Mouse (Mus musculus) ovary, adult 18-20 months (tissue): ENCODE data around the gene Pfas.
"Not testable (repeated sequence)": the region's sequence is repeated elsewhere in the genome, so short reads cannot be mapped to it uniquely, and the experiment has no call there.

Experiments
- DNase-seq: peaks from one replicate; pipeline ENCODE4 v3.0.0; 2022; ENCODE audit warnings: low spot score, mixed read lengths

Pfas gene

DNA sequence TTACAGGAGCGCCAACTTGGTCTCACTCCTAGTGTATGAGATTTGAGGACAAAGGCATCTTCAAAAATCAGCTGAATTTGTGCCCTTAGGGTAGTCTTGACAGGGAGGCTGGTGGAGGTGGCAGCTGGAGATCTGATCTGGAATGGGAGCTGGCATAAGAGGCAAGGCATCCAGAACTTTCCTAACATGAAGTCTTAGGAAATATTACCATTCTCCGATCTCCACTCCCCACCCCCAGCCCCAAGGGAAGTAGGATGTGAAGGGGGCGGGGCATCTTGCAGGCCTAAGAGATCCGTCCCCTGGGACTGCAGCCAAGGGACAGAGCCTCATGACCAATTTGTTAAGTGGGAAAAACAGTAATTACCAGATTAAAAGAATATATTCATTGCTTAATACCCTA, 38.0 kb downstream of the Pfas start:
- DNase-seq: peak; percentile 42

GRCm38 (mm10) chr11:68968752-68969151, 39.5 kb downstream of the Pfas start:
- no peak for DNase-seq

- DNase-seq: peak; percentile 90
Observed at GRCm38 (mm10) chr11:68967337-68968282, 40.6 kb downstream of the Pfas start, which contains the start of gene Slc25a35. Gene Slc25a35, plus strand, starts transcription at chr11:68968131.

DNA sequence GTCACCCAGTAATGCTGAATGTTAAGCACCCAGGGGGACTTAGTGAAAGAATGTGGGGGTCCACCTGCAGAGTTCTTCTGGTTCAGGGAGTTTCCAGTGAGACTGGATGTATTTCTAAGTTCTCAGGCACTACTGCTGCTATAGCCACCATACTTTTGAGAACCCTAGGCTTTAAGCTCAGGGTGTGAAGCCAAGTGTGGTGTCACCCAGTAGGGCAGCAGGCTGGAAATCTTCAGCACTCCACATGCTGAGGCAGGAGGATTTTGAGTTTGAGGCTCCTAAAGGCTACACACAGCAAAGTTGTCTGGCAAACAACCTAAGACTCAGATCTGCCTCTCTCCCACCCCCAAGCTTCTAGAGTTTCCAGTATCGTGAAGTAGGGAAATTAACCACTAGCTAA, 41.7 kb downstream of the Pfas start:
- no peak for DNase-seq

- no peak for DNase-seq
Observed at GRCm38 (mm10) chr11:68965845-68966244, 42.4 kb downstream of the Pfas start.

DNA sequence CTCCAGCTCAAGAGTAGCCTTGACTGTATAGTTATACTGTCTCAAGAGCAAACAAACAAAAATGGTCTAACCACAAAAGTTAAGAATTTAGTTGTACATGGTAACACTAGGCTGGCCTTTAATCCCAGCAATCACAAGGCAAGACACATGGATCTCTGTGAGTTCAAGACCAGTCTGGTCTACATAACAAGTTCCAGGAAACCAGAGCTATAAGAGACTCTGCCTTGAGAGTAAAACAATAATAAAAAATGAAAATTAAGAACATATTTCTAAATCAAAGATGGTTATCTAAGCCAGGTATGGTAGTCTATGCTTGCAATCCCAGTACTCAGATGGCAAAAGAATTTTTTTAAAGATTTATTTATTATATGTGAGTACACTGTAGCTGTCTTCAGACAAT, 43.2 kb downstream of the Pfas start:
- DNase-seq: no peak

DNA sequence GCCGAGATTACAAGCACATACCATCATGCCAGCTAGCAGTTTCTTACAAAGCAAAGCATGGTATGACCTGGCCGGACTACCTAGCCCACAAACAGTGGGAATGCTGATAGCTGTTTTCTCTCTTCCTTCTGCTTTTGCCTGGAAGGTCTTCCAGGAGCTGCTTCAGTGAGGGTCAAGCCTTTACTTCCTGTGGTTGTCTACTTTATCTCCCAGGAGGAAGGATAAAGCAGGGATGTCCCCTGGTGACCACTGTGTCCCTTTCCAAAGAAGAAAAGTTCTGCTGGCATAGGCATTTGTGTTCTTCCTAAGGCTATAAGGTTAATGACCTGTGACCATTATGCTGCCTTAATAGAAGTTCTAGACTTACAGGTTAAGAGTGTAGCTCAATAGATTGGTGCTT, 44.9 kb downstream of the Pfas start:
- DNase-seq: no peak

DNA sequence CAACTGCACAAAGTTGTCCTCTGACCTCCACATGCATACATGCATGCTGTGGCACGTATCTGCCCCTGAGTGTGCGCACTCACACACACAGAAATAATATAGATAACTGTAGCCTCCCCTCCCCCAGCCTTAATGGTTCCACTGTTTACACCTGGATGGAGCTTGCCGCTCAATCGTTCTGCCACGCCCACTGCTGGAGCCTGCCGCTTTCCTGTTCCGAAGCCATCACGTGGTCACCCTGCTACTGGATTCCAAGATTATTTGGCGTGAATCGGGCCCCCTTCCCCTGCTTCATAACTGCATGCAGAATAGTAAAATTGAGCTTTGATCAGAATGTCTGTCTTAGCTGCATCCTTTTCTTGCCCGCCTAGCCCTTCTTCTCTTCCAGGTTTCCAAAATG, 46.1 kb downstream of the Pfas start:
- DNase-seq: not testable (repeated sequence)

- no peak for DNase-seq
Observed at GRCm38 (mm10) chr11:68961596-68961995, 46.7 kb downstream of the Pfas start.

- no peak for DNase-seq
Observed at GRCm38 (mm10) chr11:68957971-68958370, 50.3 kb downstream of the Pfas start.

DNA sequence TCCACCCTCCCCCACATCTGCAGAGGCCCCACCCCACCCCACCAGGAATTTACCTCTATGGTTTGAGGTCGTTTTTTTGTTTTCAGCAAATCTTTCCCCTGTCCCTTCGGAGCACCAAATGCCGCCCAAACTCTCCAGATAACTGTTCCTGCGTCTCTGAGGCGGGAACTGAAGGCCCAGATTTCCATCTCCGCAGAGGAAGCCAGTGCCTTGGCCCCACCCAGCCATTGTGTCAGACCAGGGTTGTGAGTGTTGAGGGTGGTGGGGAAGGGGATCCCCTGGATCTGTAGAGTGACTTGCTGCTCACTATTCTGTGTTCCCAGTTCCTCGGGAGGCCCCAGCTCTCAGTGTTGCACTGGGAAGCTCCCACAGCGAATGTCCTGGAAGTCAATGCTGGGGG, 51.0 kb downstream of the Pfas start, which contains the start of gene Arhgef15:
Gene Arhgef15 (minus strand): TSS at position 173 of the 400 bp plus-strand sequence.
- no peak for DNase-seq

- no peak for DNase-seq
Observed at GRCm38 (mm10) chr11:68956697-68957096, 51.6 kb downstream of the Pfas start.

- no peak for DNase-seq
Observed at GRCm38 (mm10) chr11:68956107-68956506, 52.2 kb downstream of the Pfas start.

DNA sequence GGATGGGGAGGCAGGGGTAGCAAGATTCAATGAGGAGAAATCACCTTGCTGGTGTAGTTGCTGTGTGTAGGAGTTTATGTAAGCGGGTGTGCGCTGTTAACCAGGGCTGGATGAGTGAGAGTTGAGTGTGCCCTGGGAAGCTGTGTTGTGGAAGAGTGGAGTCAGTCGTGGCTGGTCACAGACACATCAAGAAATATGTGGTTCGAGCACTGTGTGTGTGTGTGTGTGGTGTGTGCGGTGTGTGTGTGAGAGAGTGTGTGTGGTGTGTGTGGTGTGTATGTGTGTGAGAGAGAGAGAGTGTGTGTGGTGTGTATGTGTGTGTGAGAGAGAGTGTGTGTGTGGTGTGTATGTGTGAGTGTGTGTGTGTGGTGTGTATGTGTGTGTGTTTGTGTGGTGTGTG, 52.8 kb downstream of the Pfas start:
- DNase-seq: no peak

DNA sequence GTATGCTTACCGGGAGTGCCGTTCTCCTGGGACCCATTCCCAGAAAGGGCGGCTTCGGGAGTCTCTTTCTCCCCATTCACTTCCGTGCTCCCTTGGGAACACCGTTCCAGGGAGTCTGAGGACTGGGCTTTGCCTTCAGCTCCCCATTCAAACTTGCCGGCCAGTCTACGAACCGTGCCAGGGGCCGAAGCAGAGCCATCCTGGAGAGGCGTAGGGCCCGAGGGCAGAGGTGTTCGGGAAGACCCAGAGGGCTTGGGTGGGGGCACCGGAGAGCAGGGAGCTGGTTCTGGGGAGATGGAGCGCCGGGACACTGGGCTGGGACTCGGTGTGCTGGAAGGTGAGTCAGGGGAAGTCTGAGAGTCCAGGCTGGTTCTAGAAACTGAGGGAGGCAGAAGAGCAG, 53.9 kb downstream of the Pfas start:
- no peak for DNase-seq

GRCm38 (mm10) chr11:68953903-68954302, 54.4 kb downstream of the Pfas start:
- DNase-seq: no peak

DNA sequence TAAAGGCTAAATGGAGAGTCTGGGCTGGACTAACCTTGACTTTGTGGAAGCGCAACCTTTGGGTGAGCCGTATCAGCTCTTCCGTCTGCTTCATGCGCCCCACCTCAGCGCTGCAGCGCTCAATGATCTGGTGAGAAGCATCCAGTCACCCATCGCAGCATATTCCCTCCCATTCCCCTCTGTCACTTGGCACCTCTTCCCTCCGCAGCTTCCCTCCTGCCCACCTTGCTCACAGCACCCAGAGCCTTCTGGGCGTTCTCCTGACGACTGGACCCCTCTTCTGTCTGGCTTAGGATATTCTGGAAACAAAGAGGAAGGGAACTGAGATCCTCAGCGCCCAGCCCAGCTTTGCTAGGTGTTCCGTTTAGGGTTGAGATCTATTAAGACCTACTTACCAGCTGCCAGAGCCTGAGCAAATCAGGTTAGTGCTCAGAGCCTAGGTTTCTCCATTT, 60.7 kb downstream of the Pfas start:
- DNase-seq: no peak

DNA sequence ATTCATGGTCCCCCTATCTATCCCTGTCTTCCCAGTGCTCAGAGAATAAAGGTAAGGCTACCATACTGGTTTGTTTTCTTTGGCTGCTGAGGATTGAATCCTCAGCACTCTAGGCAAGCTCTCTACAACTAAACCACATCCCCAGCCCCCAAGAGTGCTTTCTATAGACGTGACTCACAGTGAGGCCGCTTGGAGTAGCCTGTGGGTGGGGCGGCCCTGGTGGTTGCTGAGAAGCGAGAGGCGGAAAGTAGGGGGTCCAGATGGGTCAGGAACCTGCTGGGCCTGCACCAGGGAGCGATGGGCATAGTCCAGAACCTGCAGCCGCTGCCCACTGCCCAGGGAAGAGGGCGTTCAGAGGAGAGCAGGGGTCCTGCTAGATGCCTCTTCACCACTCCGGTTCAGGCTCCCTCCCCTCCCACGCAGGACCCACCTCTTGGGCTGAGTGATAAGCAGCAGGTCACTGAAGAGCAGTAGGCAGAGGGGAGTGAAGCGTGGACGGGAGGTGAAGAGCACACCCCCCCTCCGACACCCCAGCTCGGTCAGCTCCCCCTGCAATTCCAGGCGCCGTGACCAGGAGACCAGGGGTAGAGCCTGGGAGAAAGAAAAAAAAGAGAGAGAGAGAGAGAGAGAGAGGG, 61.3 kb downstream of the Pfas start:
- no peak for DNase-seq

- no peak for DNase-seq
Observed at GRCm38 (mm10) chr11:68946001-68946400, 62.3 kb downstream of the Pfas start.

DNA sequence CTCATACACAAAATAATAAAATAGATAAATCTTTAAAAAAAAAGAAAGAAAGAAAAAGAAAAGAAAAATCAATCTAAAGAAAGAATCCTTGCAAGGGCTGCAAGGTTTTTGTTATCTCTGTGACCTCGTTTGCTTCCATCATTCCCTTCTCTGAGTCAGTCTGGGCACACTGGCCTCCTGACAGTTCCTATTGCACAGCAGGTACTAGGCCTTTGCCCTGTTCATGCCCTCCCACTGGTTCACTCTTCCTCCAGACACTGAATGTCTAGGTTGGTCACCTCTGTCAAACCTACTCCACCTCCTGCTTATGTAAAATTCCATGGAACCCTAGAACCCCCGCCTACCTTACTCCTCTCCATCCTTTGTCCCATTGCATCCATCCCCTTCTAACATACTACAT, 63.0 kb downstream of the Pfas start:
- DNase-seq: no peak

DNA sequence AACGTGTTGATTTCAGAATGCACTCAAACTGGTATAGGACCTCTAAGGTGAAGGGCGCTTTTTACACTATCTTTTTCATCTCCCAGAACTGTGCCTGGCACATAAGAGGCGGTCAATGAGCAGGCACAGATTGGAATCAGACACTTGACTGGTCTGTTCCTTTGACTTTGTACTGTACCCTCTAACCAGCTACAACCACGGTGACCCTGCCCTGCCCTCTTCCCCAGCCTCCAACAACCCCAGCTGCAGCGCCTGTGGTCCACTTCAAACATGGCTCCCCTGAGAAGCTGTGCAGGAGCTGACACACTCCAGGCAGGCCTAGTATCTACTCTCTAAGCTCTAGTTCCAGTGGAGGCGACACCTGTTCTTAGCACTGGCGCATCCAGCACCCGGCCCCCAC, 65.5 kb downstream of the Pfas start:
- no peak for DNase-seq

GRCm38 (mm10) chr11:68940516-68940915, 67.7 kb downstream of the Pfas start:
- DNase-seq: no peak
